Mouse (Mus musculus) thymus, adult 2 months (tissue): Measurements from ENCODE around the gene Myo9b. TPM values are rescaled to one million over a fixed set of nuclear protein-coding genes. Genes with fewer than 3 reads are reported as not detected.

Source experiments
- DNase-seq: peaks from one replicate; pipeline ENCODE4 v3.0.0; 2021
- H3K27ac ChIP-seq: fragments of 200-500 bp; 2 replicates; pipeline ENCODE4 v1.5.1; 2012; ENCODE audit warnings: low read length, control low read depth; ENCODE audit not compliant: control insufficient read depth, insufficient read depth
- H3K27me3 ChIP-seq: fragments of 200-500 bp; 2 replicates; pipeline ENCODE4 v1.6.1; 2012; ENCODE audit warnings: mild to moderate bottlenecking, low read length, moderate library complexity, mixed read lengths; ENCODE audit not compliant: control insufficient read depth, insufficient read depth
- H3K36me3 ChIP-seq: fragments of 200-500 bp; 2 replicates; pipeline ENCODE4 v1.6.1; 2012; ENCODE audit warnings: mild to moderate bottlenecking, low read length, moderate library complexity; ENCODE audit not compliant: control insufficient read depth, insufficient read depth
- H3K4me1 ChIP-seq: fragments of 200-500 bp; replicated peaks from 2 replicates; pipeline ENCODE4 v1.6.1; 2012; ENCODE audit warnings: low read length; ENCODE audit not compliant: control insufficient read depth, insufficient read depth
- H3K4me3 ChIP-seq: fragments of 200-500 bp; 2 replicates; pipeline ENCODE4 v1.5.1; 2012; ENCODE audit warnings: mild to moderate bottlenecking, low read length, control low read depth, moderate library complexity; ENCODE audit not compliant: control insufficient read depth, insufficient read depth
- CTCF ChIP-seq: fragments of 200-500 bp; IDR thresholded peaks from 2 replicates; pipeline ENCODE4 v1.5.1; 2012; ENCODE audit warnings: mild to moderate bottlenecking, control low read depth, low read length, moderate library complexity, borderline replicate concordance; ENCODE audit not compliant: control insufficient read depth, poor library complexity, insufficient read depth; ENCODE audit errors: extremely low read depth
- POLR2A ChIP-seq: fragments of 200-500 bp; IDR thresholded peaks from 2 replicates; pipeline ENCODE4 v1.6.1; 2012; ENCODE audit warnings: mild to moderate bottlenecking, low read length, control low read depth, moderate library complexity; ENCODE audit not compliant: control insufficient read depth, poor library complexity, insufficient read depth; ENCODE audit errors: extremely low read depth
- WGBS: fragments of 180-500 bp; shearing (Covaris S2); methylation state at CpG from one replicate; pipeline ENCODE4 v1.1.7; 2018; 5-methylcytosine and 5-hydroxymethylcytosine counted together
- polyA plus RNA-seq: library from polyadenylated mRNA; depleted of rRNA; stranded (reverse); fragments of >200 nt; gene quantifications from 2 replicates; pipeline ENCODE4 v1.2.3, GENCODE M21; 2012

The Myo9b gene
- polyA plus RNA-seq, 1 experiment, result 82.5 TPM

GRCm38 (mm10) chr8:71383860-71384259 lies 111.3 kb downstream of the Myo9b start:
- Histone ChIP-seq H3K36me3 (no peaks in the 10 kb centered on the region), H3K27me3 (peaks cover 16% of the 10 kb centered on the region; the same call in 1 of the 2 replicates), H3K4me3 (no peak overlapping the region), H3K27ac (no peak overlapping the region), H3K4me1 (peaks cover 19% of the 10 kb centered on the region)
- TF ChIP-seq CTCF (no peak), POLR2A (no peak)
- DNase-seq, result no peak
- 91% methylated on average over 3 of the region's 3 CpGs for WGBS

DNA sequence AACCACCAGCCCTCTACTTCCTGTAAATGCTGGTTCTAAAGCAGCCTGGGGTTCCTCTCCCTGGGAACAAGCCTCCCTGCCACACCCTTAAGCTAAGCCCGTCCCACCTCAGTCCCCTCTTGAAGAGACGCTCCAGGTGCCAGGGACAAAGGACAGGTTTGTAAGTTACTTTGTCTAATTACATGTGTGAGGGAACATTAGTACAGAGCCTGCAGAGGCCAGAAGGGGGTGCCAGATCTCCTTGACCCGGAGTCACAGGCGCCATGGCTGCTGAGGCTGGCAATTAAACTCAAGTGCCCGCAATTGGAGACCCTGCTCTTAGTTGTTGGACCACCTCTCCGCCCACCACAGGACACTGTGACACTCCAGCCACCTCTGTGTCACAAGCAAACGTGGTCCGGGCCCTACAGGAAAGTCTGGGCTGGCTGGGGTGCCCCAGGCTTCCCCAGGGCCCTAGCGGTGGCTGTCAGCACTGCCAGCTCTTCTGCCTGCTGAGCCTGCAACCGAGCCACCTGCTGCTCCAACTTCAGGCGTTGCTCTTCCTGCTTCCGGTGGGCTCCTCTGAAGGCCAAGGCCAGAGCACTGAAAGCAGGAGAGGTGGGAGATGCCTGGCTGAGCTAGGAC lies 112.8 kb downstream of the Myo9b start:
- Histone ChIP-seq H3K27me3 (peaks cover 13% of the 10 kb centered on the region; the same call in 1 of the 2 replicates), H3K36me3 (no peaks in the 10 kb centered on the region), H3K4me1 (peaks cover 19% of the 10 kb centered on the region), H3K27ac (no peak overlapping the region), H3K4me3 (no peak overlapping the region)
- no peak for DNase-seq
- WGBS, result 88% methylated on average over 12 of the region's 12 CpGs
- no peak for TF ChIP-seq POLR2A
- TF ChIP-seq CTCF, result no peak

GRCm38 (mm10) chr8:71388267-71388666 lies 115.8 kb downstream of the Myo9b start:
- no peak for DNase-seq
- TF ChIP-seq CTCF (no peak), POLR2A (no peak)
- no peak overlapping the region for H3K27ac ChIP-seq
- no peaks in the 10 kb centered on the region for H3K27me3 ChIP-seq
- no peak overlapping the region for H3K4me3 ChIP-seq
- WGBS, result 55% methylated on average over 1 of the region's 1 CpGs
- H3K4me1 ChIP-seq, result no peaks in the 10 kb centered on the region; the same call in 1 of the 2 replicates
- H3K36me3 ChIP-seq, result no peaks in the 10 kb centered on the region

DNA sequence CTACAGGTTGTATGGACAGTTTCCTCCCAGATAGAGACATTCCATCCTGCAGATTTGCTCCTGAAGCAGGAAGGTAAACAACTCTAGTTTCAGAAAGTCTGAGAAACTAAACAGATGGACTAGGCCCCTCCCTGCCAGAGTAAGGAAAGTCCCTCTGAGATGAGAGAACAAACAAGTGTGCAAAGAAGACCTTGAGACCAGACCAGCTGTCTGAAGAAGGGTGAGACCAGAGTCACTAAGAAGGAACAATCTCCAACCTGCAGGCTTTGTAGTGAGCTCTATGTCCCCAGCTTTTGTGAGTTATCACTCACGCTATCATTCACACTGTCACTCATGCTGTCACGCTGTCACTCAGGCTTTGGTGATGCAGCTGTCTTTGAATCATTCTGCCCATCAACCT lies 119.2 kb downstream of the Myo9b start:
- H3K27me3 ChIP-seq, result no peaks in the 10 kb centered on the region
- H3K36me3 ChIP-seq, result no peaks in the 10 kb centered on the region
- TF ChIP-seq CTCF (no peak), POLR2A (no peak)
- no peak overlapping the region for H3K27ac ChIP-seq
- whole genome bisulfite sequencing, result 99% methylated on average over 2 of the region's 2 CpGs
- no peak for DNase-seq
- H3K4me3 ChIP-seq, result no peak overlapping the region
- H3K4me1 ChIP-seq, result peaks cover 5% of the 10 kb centered on the region

- Histone ChIP-seq H3K4me1 (peaks cover 9% of the 10 kb centered on the region), H3K27me3 (no peaks in the 10 kb centered on the region), H3K36me3 (no peaks in the 10 kb centered on the region), H3K4me3 (no peak overlapping the region), H3K27ac (no peak overlapping the region)
- WGBS, result 93% methylated on average over 5 of the region's 5 CpGs
- TF ChIP-seq POLR2A (no peak), CTCF (no peak)
- DNase-seq, result no peak
These were observed 119.9 kb downstream of the Myo9b start for GRCm38 (mm10) chr8:71392391-71392790.

GRCm38 (mm10) chr8:71392871-71393270 lies 120.4 kb downstream of the Myo9b start:
- no peak overlapping the region for H3K4me3 ChIP-seq
- no peak for DNase-seq

GRCm38 (mm10) chr8:71394481-71394880 lies 122.0 kb downstream of the Myo9b start:
- Histone ChIP-seq H3K4me1 (peaks cover 13% of the 10 kb centered on the region), H3K27me3 (no peaks in the 10 kb centered on the region), H3K27ac (no peak overlapping the region), H3K36me3 (peaks cover 8% of the 10 kb centered on the region; the same call in 1 of the 2 replicates), H3K4me3 (no peak overlapping the region)
- no peak for DNase-seq
- 93% methylated on average over 7 of the region's 7 CpGs for WGBS
- TF ChIP-seq POLR2A (no peak), CTCF (no peak)

More at GRCm38 (mm10) chr8:71392871-71393270, 120.4 kb downstream of the Myo9b start:
- TF ChIP-seq POLR2A (no peak), CTCF (no peak)
- peaks cover 13% of the 10 kb centered on the region for H3K4me1 ChIP-seq
- WGBS, result 65% methylated on average over 3 of the region's 3 CpGs
- no peak overlapping the region for H3K27ac ChIP-seq
- no peaks in the 10 kb centered on the region for H3K36me3 ChIP-seq
- no peaks in the 10 kb centered on the region for H3K27me3 ChIP-seq
